Mouse (Mus musculus) kidney, postnatal 0 days (tissue): ENCODE measurements at regions not wholly inside any gene's neighbourhood (a gene's known extent, or its start where the extent isn't known, plus 50 kb on each side); places are given as distances from the start of the nearest gene placed in this dataset.

ENCODE experiments used
- ATAC-seq: fragments of 200-750 bp; cut with Nextera tagmentation; replicated peaks from 2 replicates; pipeline ENCODE4 v1.8.0; 2017; ENCODE audit warnings: low read depth, moderate number of reproducible peaks, moderate TSS enrichment, moderate library complexity; ENCODE audit not compliant: low FRiP score
- DNase-seq: peaks from one replicate; pipeline ENCODE4 v3.0.0-alpha.2; 2016; ENCODE audit warnings: low spot score
- H3K27ac ChIP-seq: fragments of 300-500 bp; sonication (generic); 2 replicates; pipeline ENCODE4 v1.5.1; 2014; ENCODE audit warnings: mild to moderate bottlenecking
- H3K27me3 ChIP-seq: fragments of 300-500 bp; sonication (generic); 2 replicates; pipeline ENCODE4 v1.6.1; 2014; ENCODE audit warnings: low read length, mixed read lengths; ENCODE audit not compliant: insufficient read depth
- H3K36me3 ChIP-seq: fragments of 300-500 bp; sonication (generic); 2 replicates; pipeline ENCODE4 v1.6.1; 2014; ENCODE audit warnings: low read length, mixed read lengths; ENCODE audit not compliant: insufficient read depth
- H3K4me1 ChIP-seq: fragments of 300-500 bp; sonication (generic); replicated peaks from 2 replicates; pipeline ENCODE4 v1.6.1; 2014; ENCODE audit warnings: antibody characterized with exemption, low read length, mixed read lengths; ENCODE audit not compliant: insufficient read depth
- H3K4me2 ChIP-seq: fragments of 300-500 bp; sonication (generic); 2 replicates; pipeline ENCODE4 v1.6.1; 2014; ENCODE audit warnings: mild to moderate bottlenecking, low read length, moderate library complexity, mixed read lengths
- H3K4me3 ChIP-seq: fragments of 300-500 bp; sonication (generic); replicated peaks from 2 replicates; pipeline ENCODE4 v1.5.1; 2014; ENCODE audit warnings: low read depth, low read length
- H3K9ac ChIP-seq: fragments of 300-500 bp; sonication (generic); 2 replicates; pipeline ENCODE4 v1.6.1; 2014; ENCODE audit warnings: low read depth, low read length
- H3K9me3 ChIP-seq: fragments of 300-500 bp; sonication (generic); replicated peaks from 2 replicates; pipeline ENCODE4 v1.6.1; 2016; ENCODE audit warnings: low read length, inconsistent platforms, mixed read lengths
- CTCF ChIP-seq: IDR thresholded peaks from 2 replicates; pipeline ENCODE4 v1.5.1; 2016; ENCODE audit warnings: antibody characterized with exemption, low read depth, mild to moderate bottlenecking, moderate library complexity
- WGBS: fragments of 180-500 bp; shearing (Covaris S2); extraction: QIAGEN DNeasy Blood & Tissue Kit; methylation state at CpG from one replicate; pipeline ENCODE4 v1.1.7; 2014; 5-methylcytosine and 5-hydroxymethylcytosine counted together

DNA sequence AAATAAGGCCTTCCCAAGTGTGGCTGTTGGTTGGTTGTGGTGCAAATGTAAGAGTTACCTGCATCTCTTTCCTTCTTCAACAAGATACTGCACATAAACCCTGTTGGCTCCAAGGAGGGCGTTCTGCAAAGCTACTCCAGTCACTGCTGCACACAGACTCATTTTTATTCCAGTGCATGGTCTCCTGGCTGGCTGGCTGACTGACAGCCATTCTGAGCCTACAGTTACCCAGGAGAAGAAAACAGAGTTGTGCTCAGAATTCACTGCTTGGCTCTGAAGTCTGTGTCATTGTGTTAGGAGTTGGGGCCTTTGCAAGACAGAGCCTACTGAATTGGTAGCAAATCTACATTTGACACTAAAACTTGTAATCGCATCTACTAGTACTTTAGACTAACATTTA is 138.0 kb upstream of the Ank start:
- 81% methylated on average over 2 of the region's 2 CpGs for WGBS
- Histone ChIP-seq H3K27me3 (no peaks in the 10 kb centered on the region), H3K4me1 (no peaks in the 10 kb centered on the region), H3K4me2 (no peak overlapping the region), H3K36me3 (no peaks in the 10 kb centered on the region), H3K9ac (no peak overlapping the region), H3K4me3 (no peak overlapping the region), H3K9me3 (no peaks in the 10 kb centered on the region), H3K27ac (no peak overlapping the region)
- ATAC-seq, result no peak
- TF ChIP-seq CTCF, result no peak
- no peak for DNase-seq

DNA sequence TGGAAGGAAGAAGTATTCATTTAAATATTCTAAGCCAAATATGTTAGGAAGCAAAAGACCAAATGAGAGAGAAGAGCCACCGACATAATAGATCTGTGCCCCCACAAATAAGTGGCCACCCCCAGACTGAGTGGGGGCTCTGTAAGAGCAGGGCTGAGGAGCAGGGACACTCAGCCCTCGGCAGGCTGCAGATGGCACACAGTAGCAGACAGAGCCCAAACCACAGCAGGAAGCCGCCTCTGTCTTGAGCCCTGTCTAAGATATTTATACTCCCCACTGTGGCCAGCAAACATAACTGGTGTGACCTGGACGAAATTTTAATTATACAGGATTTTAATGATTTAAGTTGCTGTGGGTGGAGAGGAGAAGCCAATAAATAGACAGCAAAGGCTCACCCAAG is 126.4 kb upstream of the Ank start:
- Histone ChIP-seq H3K4me2 (no peak overlapping the region), H3K36me3 (no peaks in the 10 kb centered on the region), H3K4me3 (no peak overlapping the region), H3K27ac (no peak overlapping the region), H3K9me3 (no peaks in the 10 kb centered on the region), H3K4me1 (no peaks in the 10 kb centered on the region), H3K27me3 (no peaks in the 10 kb centered on the region), H3K9ac (no peak overlapping the region)
- TF ChIP-seq CTCF, result no peak
- no peak for ATAC-seq
- 66% methylated on average over 4 of the region's 4 CpGs for WGBS
- no peak for DNase-seq

DNA sequence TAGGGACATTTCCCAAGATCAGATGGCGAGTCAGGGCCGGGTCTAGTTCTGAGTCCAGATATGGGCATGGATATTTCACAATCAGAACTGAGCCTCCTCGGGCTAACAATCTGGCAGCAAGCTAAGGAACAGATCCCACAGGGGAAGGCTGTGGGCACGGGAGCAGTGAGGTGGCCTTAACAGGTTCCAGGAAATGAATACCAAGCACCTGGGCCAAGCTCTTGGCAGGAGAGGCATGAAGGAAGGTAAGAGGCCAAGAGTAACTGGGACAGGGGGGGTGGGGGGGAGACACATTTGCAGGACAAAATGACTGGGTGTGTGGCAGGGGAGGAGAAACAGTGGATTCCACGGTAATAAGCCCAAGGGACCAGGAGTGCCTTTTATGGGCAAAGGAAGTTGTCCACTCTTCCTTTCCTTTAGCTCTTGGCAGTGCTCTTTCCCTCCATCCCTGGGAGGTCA is 124.9 kb upstream of the Ank start:
- WGBS, result 69% methylated on average over 5 of the region's 5 CpGs
- no peak for DNase-seq
- H3K27ac ChIP-seq, result no peak overlapping the region

GRCm38 (mm10) chr15:27358441-27358840 is 108.0 kb upstream of the Ank start:
- no peak for TF ChIP-seq CTCF
- H3K9ac ChIP-seq, result no peak overlapping the region
- H3K27me3 ChIP-seq, result no peaks in the 10 kb centered on the region
- no peaks in the 10 kb centered on the region for H3K4me1 ChIP-seq
- no peak for ATAC-seq
- 51% methylated on average over 6 of the region's 6 CpGs for WGBS
- no peak for DNase-seq
- H3K4me3 ChIP-seq, result no peak overlapping the region
- no peak overlapping the region for H3K4me2 ChIP-seq
- H3K9me3 ChIP-seq, result no peaks in the 10 kb centered on the region
- H3K27ac ChIP-seq, result no peak overlapping the region
- H3K36me3 ChIP-seq, result no peaks in the 10 kb centered on the region

More for the DNA sequence above, 124.9 kb upstream of the Ank start:
- no peaks in the 10 kb centered on the region for H3K9me3 ChIP-seq
- H3K36me3 ChIP-seq, result no peaks in the 10 kb centered on the region
- TF ChIP-seq CTCF, result no peak
- H3K4me1 ChIP-seq, result no peaks in the 10 kb centered on the region
- no peaks in the 10 kb centered on the region for H3K27me3 ChIP-seq
- no peak overlapping the region for H3K4me3 ChIP-seq
- H3K9ac ChIP-seq, result no peak overlapping the region
- no peak for ATAC-seq
- no peak overlapping the region for H3K4me2 ChIP-seq

DNA sequence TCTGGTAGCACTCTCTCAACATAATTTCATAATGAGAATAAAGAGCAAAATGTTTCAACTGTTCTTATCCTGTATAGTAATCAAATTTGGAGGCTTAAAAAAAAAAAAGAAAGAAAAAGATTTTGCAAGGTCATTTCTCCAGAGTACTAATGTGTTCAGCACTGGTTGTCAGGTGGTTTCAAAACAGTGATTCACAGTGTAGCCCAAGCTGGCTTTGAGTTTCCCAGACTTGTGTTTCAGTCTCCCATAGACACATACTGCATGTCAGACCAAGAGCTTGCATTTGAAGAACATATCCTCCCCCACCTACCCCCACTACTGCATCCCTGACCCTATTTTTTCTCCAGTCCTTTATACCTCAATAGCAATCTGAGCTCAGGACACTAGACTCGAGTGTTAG is 107.2 kb upstream of the Ank start:
- 30% methylated on average over 1 of the region's 1 CpGs for WGBS
- DNase-seq (no peak), ATAC-seq (no peak)
- H3K4me1 ChIP-seq, result no peaks in the 10 kb centered on the region
- no peaks in the 10 kb centered on the region for H3K9me3 ChIP-seq
- H3K27me3 ChIP-seq, result no peaks in the 10 kb centered on the region
- no peak overlapping the region for H3K27ac ChIP-seq
- no peak overlapping the region for H3K9ac ChIP-seq
- no peak overlapping the region for H3K4me2 ChIP-seq
- TF ChIP-seq CTCF, result no peak
- no peak overlapping the region for H3K4me3 ChIP-seq
- H3K36me3 ChIP-seq, result no peaks in the 10 kb centered on the region

DNA sequence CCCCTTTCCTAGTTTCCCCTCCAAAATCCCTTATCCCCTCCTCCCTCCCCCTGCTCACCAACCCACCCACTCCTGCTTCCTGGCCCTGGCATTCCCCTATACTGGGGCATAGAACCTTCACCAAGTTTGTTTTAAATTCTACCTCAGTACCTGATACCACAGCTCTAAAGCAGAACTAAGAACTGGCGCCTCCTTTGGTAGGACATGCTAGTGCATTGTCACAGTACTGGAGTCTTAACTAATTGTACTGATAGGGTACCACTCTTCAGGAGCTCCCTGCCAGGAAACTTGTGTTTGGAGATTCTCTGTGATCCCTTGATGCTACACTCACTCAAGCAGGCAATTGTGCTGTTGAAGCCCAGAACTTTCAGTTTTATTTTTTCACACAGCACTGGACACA is 92.0 kb upstream of the Ank start:
- WGBS, result 56% methylated on average over 1 of the region's 1 CpGs
- TF ChIP-seq CTCF, result no peak
- no peaks in the 10 kb centered on the region for H3K9me3 ChIP-seq
- H3K36me3 ChIP-seq, result no peaks in the 10 kb centered on the region
- ATAC-seq, result no peak
- H3K4me3 ChIP-seq, result no peak overlapping the region
- H3K27me3 ChIP-seq, result no peaks in the 10 kb centered on the region
- no peak overlapping the region for H3K4me2 ChIP-seq
- no peaks in the 10 kb centered on the region for H3K4me1 ChIP-seq
- H3K27ac ChIP-seq, result no peak overlapping the region
- H3K9ac ChIP-seq, result no peak overlapping the region
- DNase-seq, result no peak

GRCm38 (mm10) chr15:27378601-27379094 is 87.8 kb upstream of the Ank start:
- H3K4me3 ChIP-seq, result no peak overlapping the region
- DNase-seq (no peak), ATAC-seq (no peak)
- TF ChIP-seq CTCF, result no peak
- H3K27me3 ChIP-seq, result no peaks in the 10 kb centered on the region
- no peak overlapping the region for H3K27ac ChIP-seq
- H3K36me3 ChIP-seq, result no peaks in the 10 kb centered on the region
- no peaks in the 10 kb centered on the region for H3K4me1 ChIP-seq
- no peak overlapping the region for H3K4me2 ChIP-seq
- no peak overlapping the region for H3K9ac ChIP-seq
- H3K9me3 ChIP-seq, result no peaks in the 10 kb centered on the region
- 68% methylated on average over 3 of the region's 3 CpGs for WGBS
